Mouse (Mus musculus) stomach, postnatal 0 days (tissue): ENCODE data around the gene Izumo4. TPM values are rescaled to one million over a fixed set of nuclear protein-coding genes. Genes with fewer than 3 reads are reported as not detected.

Source experiments
- ATAC-seq: fragments of 200-750 bp; cut with Nextera tagmentation; 2 replicates; pipeline ENCODE4 v1.8.0; 2017; ENCODE audit not compliant: low FRiP score, low TSS enrichment
- DNase-seq: peaks from one replicate; pipeline ENCODE4 v3.0.0-alpha.2; 2016; ENCODE audit warnings: low spot score
- H3K27ac ChIP-seq: fragments of 300-500 bp; sonication (generic); replicated peaks from 2 replicates; pipeline ENCODE4 v1.5.1; 2014; ENCODE audit warnings: mild to moderate bottlenecking, control low read depth
- H3K27me3 ChIP-seq: fragments of 300-500 bp; sonication (generic); 2 replicates; pipeline ENCODE4 v1.6.1; 2014; ENCODE audit warnings: low read length; ENCODE audit not compliant: control insufficient read depth, insufficient read depth
- H3K36me3 ChIP-seq: fragments of 300-500 bp; sonication (generic); 2 replicates; pipeline ENCODE4 v1.6.1; 2014; ENCODE audit warnings: low read length, mixed read lengths; ENCODE audit not compliant: control insufficient read depth, insufficient read depth
- H3K4me1 ChIP-seq: fragments of 300-500 bp; sonication (generic); replicated peaks from 2 replicates; pipeline ENCODE4 v1.6.1; 2014; ENCODE audit warnings: antibody characterized with exemption; ENCODE audit not compliant: control insufficient read depth, insufficient read depth
- H3K4me2 ChIP-seq: fragments of 300-500 bp; sonication (generic); replicated peaks from 2 replicates; pipeline ENCODE4 v1.6.1; 2014; ENCODE audit warnings: low read depth, mild to moderate bottlenecking, control low read depth, moderate library complexity
- H3K4me3 ChIP-seq: fragments of 300-500 bp; sonication (generic); 2 replicates; pipeline ENCODE4 v1.5.1; 2014; ENCODE audit warnings: low read depth, low read length, control low read depth
- H3K9ac ChIP-seq: fragments of 300-500 bp; sonication (generic); 2 replicates; pipeline ENCODE4 v1.6.1; 2014; ENCODE audit warnings: mild to moderate bottlenecking, low read length, control low read depth, mixed read lengths
- H3K9me3 ChIP-seq: fragments of 300-500 bp; sonication (generic); 2 replicates; pipeline ENCODE4 v1.6.1; 2016; ENCODE audit warnings: low read length; ENCODE audit not compliant: control insufficient read depth
- CTCF ChIP-seq: IDR thresholded peaks from 2 replicates; pipeline ENCODE4 v1.5.1; 2016; ENCODE audit warnings: antibody characterized with exemption, low read depth, mild to moderate bottlenecking, moderate library complexity
- EP300 ChIP-seq: optimal IDR thresholded peaks from 2 replicates; pipeline ENCODE3; 2016; ENCODE audit warnings: antibody characterized with exemption
- WGBS: fragments of 180-500 bp; shearing (Covaris S2); extraction: QIAGEN DNeasy Blood & Tissue Kit; methylation state at CpG from one replicate; pipeline ENCODE4 v1.1.7; 2014; 5-methylcytosine and 5-hydroxymethylcytosine counted together
- polyA plus RNA-seq: library from polyadenylated mRNA; unstranded; fragments of >200 nt; fragmentation: Nextera tagmentation; extraction: Ambion mirVana; gene quantifications from 2 replicates; pipeline ENCODE4 v1.2.1, GENCODE M21; 2015

Izumo4 gene
- polyA plus RNA-seq, 1 experiment from 2014 or later = 14.8 TPM

DNA sequence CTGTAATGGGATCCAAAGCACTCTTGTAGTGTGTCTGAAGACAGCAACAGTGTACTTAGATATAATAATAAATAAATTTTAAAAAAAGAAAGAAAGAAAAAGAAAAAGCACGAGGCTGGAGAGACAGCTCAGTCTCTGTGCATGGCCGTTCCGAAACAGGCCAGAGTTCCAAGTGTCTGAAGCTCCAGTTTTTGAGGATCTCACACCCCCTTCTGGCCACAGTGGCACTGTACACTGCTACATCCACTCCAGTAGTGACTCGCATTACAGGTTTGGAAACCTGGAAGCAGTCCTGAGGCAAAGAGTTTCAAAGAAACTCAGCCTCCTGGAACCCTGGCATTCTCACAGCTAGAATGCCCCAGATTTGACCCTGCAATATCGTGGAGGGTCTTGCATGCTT is 14.1 kb upstream of the Izumo4 start:
- H3K27ac ChIP-seq = no peak overlapping the region
- H3K9me3 ChIP-seq = no peaks in the 10 kb centered on the region
- no peaks in the 10 kb centered on the region for H3K4me1 ChIP-seq
- peaks cover 27% of the 10 kb centered on the region for H3K36me3 ChIP-seq
- no peak for TF ChIP-seq EP300
- peak; percentile 89 for TF ChIP-seq CTCF
- 18% methylated on average over 5 of the region's 5 CpGs for WGBS
- DNase-seq (peak; percentile 84), ATAC-seq (peak; percentile 80)
- no peak overlapping the region for H3K9ac ChIP-seq
- no peak overlapping the region for H3K4me3 ChIP-seq
- no peaks in the 10 kb centered on the region for H3K27me3 ChIP-seq
- no peak overlapping the region for H3K4me2 ChIP-seq

DNA sequence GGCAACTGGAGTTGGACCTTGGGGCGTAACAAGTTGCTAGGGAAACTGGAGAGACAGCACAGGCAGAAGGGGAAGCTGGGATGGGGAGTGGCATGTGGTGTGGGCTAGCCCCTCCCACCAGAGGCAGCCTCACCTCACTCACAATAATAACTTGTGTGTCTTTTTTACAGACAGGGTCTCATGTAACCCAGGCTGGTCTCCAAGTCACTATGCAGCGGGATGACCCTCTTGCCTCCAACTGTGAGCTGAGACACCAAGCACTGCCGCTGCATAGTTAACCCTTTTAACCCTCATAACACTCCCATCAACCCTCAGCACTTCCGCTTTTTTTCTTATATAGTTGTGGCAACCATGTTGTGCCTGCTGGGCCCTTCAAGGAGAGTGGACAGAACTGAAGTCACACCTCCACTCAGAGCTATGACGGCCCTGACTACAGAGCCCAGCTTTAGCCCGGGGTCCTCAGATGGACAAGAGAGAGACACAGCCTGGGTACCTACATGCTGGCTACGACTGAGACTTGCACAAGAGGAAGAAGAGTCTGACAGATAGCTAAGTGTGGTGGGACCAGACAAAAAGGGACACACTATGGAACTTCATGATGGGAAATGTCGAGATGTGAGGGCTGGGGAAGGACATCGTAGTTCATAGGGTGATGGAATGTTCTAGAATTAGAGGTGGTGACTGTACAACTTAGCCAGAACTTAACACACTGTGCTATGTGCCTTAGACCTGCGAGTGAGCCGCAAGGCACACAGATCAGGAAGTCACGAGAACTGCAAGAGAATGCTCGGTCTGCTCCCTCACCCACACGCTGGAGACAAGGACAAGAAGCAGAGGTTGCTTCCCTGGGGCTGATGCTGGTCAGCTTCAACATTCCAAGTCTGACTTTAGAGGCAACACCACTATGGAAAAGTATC is 9.5 kb upstream of the Izumo4 start:
- H3K4me3 ChIP-seq = no peak overlapping the region
- TF ChIP-seq CTCF = no peak
- TF ChIP-seq EP300 = no peak
- H3K9me3 ChIP-seq = no peaks in the 10 kb centered on the region
- H3K4me2 ChIP-seq = no peak overlapping the region
- H3K27ac ChIP-seq = no peak overlapping the region
- peaks cover 15% of the 10 kb centered on the region for H3K36me3 ChIP-seq
- DNase-seq (no peak), ATAC-seq (no peak)
- no peaks in the 10 kb centered on the region for H3K27me3 ChIP-seq
- no peak overlapping the region for H3K9ac ChIP-seq
- 76% methylated on average over 14 of the region's 14 CpGs for WGBS
- H3K4me1 ChIP-seq = no peaks in the 10 kb centered on the region

DNA sequence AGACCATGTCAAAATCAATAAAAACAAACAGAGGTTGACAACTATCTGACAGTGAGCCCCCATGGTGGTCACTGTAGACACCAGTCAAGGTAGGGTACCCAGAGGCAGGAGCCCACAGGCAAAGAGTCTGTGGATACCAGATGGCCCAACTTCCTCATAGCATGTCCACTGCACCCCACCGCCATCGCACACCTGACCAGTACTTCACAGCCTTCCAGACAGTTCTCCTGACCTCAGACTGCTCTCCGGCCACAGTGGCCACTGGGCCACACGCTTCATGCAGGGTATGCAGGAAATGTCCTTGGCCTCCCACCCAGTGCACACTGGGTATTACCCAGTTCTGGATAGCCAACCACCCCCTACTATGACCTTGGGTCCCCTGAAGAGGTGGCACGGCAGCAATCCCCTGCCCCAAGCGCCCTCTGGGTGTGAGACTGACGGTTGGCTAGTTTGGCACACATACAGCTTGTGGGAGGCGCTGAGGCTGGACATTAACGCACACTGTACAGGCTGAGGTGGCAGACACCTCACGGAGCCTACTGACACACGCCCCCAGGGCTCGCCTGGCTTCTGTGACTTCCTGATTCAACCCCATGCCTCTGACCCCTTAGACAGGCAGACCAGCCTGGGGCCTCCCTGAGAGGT is 8.5 kb upstream of the Izumo4 start:
- WGBS = 87% methylated on average over 12 of the region's 12 CpGs
- no peak overlapping the region for H3K4me3 ChIP-seq
- TF ChIP-seq EP300 = no peak
- no peak for TF ChIP-seq CTCF
- H3K36me3 ChIP-seq = peaks cover 15% of the 10 kb centered on the region
- H3K4me1 ChIP-seq = no peaks in the 10 kb centered on the region
- H3K9ac ChIP-seq = no peak overlapping the region
- no peak for ATAC-seq
- no peak overlapping the region for H3K4me2 ChIP-seq
- H3K9me3 ChIP-seq = no peaks in the 10 kb centered on the region
- no peak for DNase-seq
- no peak overlapping the region for H3K27ac ChIP-seq
- no peaks in the 10 kb centered on the region for H3K27me3 ChIP-seq

DNA sequence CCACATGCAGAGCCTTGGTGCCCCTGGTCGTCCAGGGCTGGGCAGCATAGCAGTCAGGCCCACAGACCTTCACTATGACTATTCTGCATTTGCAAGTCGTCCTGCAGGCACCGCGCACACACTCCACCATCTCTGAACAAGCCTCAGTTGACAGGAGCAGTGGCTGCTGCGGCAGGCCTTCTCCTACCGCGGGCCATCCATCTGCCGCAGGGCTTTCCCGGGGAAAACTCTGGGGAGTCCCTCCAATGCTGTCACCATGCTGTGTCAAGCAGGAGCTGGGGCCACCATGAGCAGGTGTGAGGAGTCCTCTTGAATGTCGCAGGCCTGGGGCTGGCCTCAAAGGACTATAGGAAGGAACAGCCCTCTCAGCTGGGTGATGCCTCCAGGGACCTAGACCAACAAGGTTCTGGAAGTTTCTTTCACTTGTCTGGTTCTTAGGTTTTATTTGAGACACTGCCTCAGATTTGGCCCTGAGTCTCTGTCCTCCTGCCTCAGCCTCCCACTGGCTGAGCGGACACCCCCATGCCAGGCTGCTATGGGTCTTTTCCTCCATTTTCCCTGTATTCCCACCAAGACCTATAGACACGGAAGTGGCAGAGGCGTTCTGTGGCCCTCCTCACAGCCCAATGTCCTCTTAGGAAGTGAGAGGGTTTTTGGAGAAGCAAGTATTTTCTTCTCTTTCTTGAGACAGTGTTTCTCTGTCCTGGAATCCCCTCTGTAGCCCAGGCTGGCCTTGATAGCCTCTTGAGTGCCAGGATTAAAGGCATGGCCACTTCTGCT is 7.6 kb upstream of the Izumo4 start:
- no peak for DNase-seq
- Histone ChIP-seq H3K4me2 (no peak overlapping the region), H3K27ac (peak overlapping the region; percentile 30; the same call in 1 of the 2 replicates), H3K36me3 (peaks cover 13% of the 10 kb centered on the region), H3K4me1 (no peaks in the 10 kb centered on the region), H3K4me3 (no peak overlapping the region), H3K27me3 (no peaks in the 10 kb centered on the region), H3K9me3 (no peaks in the 10 kb centered on the region), H3K9ac (no peak overlapping the region)
- 88% methylated on average over 13 of the region's 13 CpGs for WGBS
- no peak for ATAC-seq
- TF ChIP-seq CTCF (no peak), EP300 (no peak)

DNA sequence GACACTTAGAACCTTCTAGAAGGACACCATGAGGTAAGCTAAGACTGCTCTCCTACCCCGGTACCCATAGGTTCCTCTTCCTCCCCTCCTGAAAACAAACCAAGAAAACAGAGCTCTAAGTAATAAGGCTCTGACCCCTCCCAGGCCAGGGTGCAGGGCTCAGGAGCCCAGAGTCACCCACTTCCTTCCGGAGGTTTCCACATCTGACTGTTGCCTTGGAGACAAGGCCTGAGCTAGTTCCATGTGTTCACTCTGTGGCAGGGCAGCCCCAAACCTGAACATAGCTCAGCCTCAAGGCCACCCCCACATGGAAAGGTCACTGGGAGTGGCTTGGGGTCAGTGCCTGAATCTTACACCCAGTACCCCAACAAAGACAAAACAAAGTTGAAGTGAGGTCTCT is 6.8 kb upstream of the Izumo4 start:
- no peaks in the 10 kb centered on the region for H3K27me3 ChIP-seq
- 54% methylated on average over 2 of the region's 2 CpGs for WGBS
- peak overlapping the region; percentile 53; the same call in 1 of the 2 replicates for H3K27ac ChIP-seq
- no peaks in the 10 kb centered on the region for H3K9me3 ChIP-seq
- peaks cover 5% of the 10 kb centered on the region; the same call in 1 of the 2 replicates for H3K36me3 ChIP-seq
- no peak overlapping the region for H3K4me2 ChIP-seq
- ATAC-seq (peak; percentile 43; the same call in 1 of the 2 replicates), DNase-seq (no peak)
- H3K4me1 ChIP-seq = no peaks in the 10 kb centered on the region
- no peak overlapping the region for H3K9ac ChIP-seq
- no peak for TF ChIP-seq CTCF
- TF ChIP-seq EP300 = no peak
- H3K4me3 ChIP-seq = no peak overlapping the region
